Mouse (Mus musculus) neural tube, embryonic 12.5 days (tissue): ENCODE data around the gene Kif2b. TPM values are rescaled to one million over a fixed set of nuclear protein-coding genes. Genes with fewer than 3 reads are reported as not detected.

Experiments
- ATAC-seq: fragments of 200-750 bp; cut with Nextera tagmentation; 2 replicates; pipeline ENCODE4 v1.8.0; 2017; ENCODE audit warnings: low read depth, mild to moderate bottlenecking, moderate TSS enrichment, moderate library complexity; ENCODE audit not compliant: low FRiP score
- H3K27ac ChIP-seq: fragments of 300-500 bp; sonication (generic); 2 replicates; pipeline ENCODE4 v1.5.1; 2016
- H3K27me3 ChIP-seq: fragments of 300-500 bp; sonication (generic); replicated peaks from 2 replicates; pipeline ENCODE4 v1.6.1; 2016; ENCODE audit warnings: mild to moderate bottlenecking
- H3K36me3 ChIP-seq: fragments of 300-500 bp; sonication (generic); 2 replicates; pipeline ENCODE4 v1.6.1; 2016; ENCODE audit warnings: mild to moderate bottlenecking
- H3K4me1 ChIP-seq: fragments of 300-500 bp; sonication (generic); 2 replicates; pipeline ENCODE4 v1.6.1; 2016
- H3K4me2 ChIP-seq: fragments of 300-500 bp; sonication (generic); replicated peaks from 2 replicates; pipeline ENCODE4 v1.6.1; 2016; ENCODE audit warnings: mild to moderate bottlenecking
- H3K4me3 ChIP-seq: fragments of 300-500 bp; sonication (generic); 2 replicates; pipeline ENCODE4 v1.5.1; 2016
- H3K9ac ChIP-seq: fragments of 300-500 bp; sonication (generic); 2 replicates; pipeline ENCODE4 v1.6.1; 2016; ENCODE audit warnings: mild to moderate bottlenecking
- H3K9me3 ChIP-seq: fragments of 300-500 bp; sonication (generic); 2 replicates; pipeline ENCODE4 v1.6.1; 2016; ENCODE audit warnings: mild to moderate bottlenecking
- WGBS: fragments of 180-500 bp; shearing (Covaris S2); methylation state at CpG from one replicate; pipeline ENCODE4 v1.1.7; 2016; 5-methylcytosine and 5-hydroxymethylcytosine counted together
- polyA plus RNA-seq: library from polyadenylated mRNA; unstranded; fragments of >200 nt; fragmentation: Nextera tagmentation; extraction: Ambion mirVana; gene quantifications from 2 replicates; pipeline ENCODE4 v1.2.1, GENCODE M21; 2016

The Kif2b gene
- polyA plus RNA-seq: not detected in 2 replicates

GRCm38 (mm10) chr11:91577317-91577716 lies at the start of gene Kif2b:
Gene Kif2b, minus strand, starts transcription at chr11:91577558.
- ATAC-seq: no peak
- 0 out of 2 replicates have a peak, but pooled peaks cover 6% of the 10 kb centered on the region for H3K9me3 ChIP-seq
- no peak within 1 kb of the TSS for H3K9ac ChIP-seq
- no peaks in the 10 kb centered on the region for H3K4me1 ChIP-seq
- no peak within 1 kb of the TSS for H3K4me3 ChIP-seq
- no peaks in the 10 kb centered on the region for H3K27me3 ChIP-seq
- WGBS: 91% methylated on average over 9 of the region's 9 CpGs
- no peak within 1 kb of the TSS for H3K4me2 ChIP-seq
- no peak within 1 kb of the TSS for H3K27ac ChIP-seq
- H3K36me3 ChIP-seq: no peaks in the 10 kb centered on the region

GRCm38 (mm10) chr11:91593088-91593487 lies 15.7 kb upstream of the Kif2b start:
- Histone ChIP-seq H3K27ac (no peak overlapping the region), H3K27me3 (no peaks in the 10 kb centered on the region), H3K9me3 (no peaks in the 10 kb centered on the region), H3K4me1 (no peaks in the 10 kb centered on the region), H3K36me3 (no peaks in the 10 kb centered on the region), H3K4me3 (no peak overlapping the region), H3K9ac (no peak overlapping the region), H3K4me2 (no peak overlapping the region)
- no peak for ATAC-seq
- 84% methylated on average over 3 of the region's 3 CpGs for WGBS

- no peaks in the 10 kb centered on the region for H3K36me3 ChIP-seq
- no peaks in the 10 kb centered on the region for H3K27me3 ChIP-seq
- H3K27ac ChIP-seq: no peak overlapping the region
- no peak overlapping the region for H3K4me2 ChIP-seq
- 95% methylated on average over 19 of the region's 19 CpGs for whole genome bisulfite sequencing
- no peak overlapping the region for H3K4me3 ChIP-seq
- 0 out of 2 replicates have a peak, but pooled peaks cover 6% of the 10 kb centered on the region for H3K9me3 ChIP-seq
- H3K9ac ChIP-seq: no peak overlapping the region
- ATAC-seq: no peak
- no peaks in the 10 kb centered on the region for H3K4me1 ChIP-seq
These were observed 502 bp downstream of the Kif2b start for GRCm38 (mm10) chr11:91576856-91577255.

- 97% methylated on average over 8 of the region's 8 CpGs for WGBS
- ATAC-seq: no peak
- H3K4me1 ChIP-seq: no peaks in the 10 kb centered on the region
- H3K9ac ChIP-seq: no peak overlapping the region
- 0 out of 2 replicates have a peak, but pooled peaks cover 6% of the 10 kb centered on the region for H3K9me3 ChIP-seq
- no peak overlapping the region for H3K4me2 ChIP-seq
- H3K36me3 ChIP-seq: no peaks in the 10 kb centered on the region
- no peak overlapping the region for H3K4me3 ChIP-seq
- H3K27ac ChIP-seq: no peak overlapping the region
- H3K27me3 ChIP-seq: no peaks in the 10 kb centered on the region
These were observed 2.0 kb downstream of the Kif2b start for GRCm38 (mm10) chr11:91575406-91575805.

- Histone ChIP-seq H3K4me1 (no peaks in the 10 kb centered on the region), H3K27ac (no peak overlapping the region), H3K9me3 (0 out of 2 replicates have a peak, but pooled peaks cover 6% of the 10 kb centered on the region), H3K4me3 (no peak overlapping the region), H3K36me3 (no peaks in the 10 kb centered on the region), H3K4me2 (no peak overlapping the region), H3K27me3 (no peaks in the 10 kb centered on the region), H3K9ac (no peak overlapping the region)
- no peak for ATAC-seq
- WGBS: 83% methylated on average over 3 of the region's 3 CpGs
These were observed 2.9 kb downstream of the Kif2b start for GRCm38 (mm10) chr11:91574477-91574876.

GRCm38 (mm10) chr11:91530737-91531136 lies 46.6 kb downstream of the Kif2b start:
- no peak overlapping the region for H3K9ac ChIP-seq
- 85% methylated on average over 4 of the region's 4 CpGs for WGBS
- no peak overlapping the region for H3K27ac ChIP-seq
- H3K36me3 ChIP-seq: no peaks in the 10 kb centered on the region
- no peak overlapping the region for H3K4me3 ChIP-seq
- H3K4me2 ChIP-seq: no peak overlapping the region
- H3K4me1 ChIP-seq: no peaks in the 10 kb centered on the region
- H3K27me3 ChIP-seq: no peaks in the 10 kb centered on the region
- no peaks in the 10 kb centered on the region for H3K9me3 ChIP-seq
- ATAC-seq: no peak
